In genomic region chr2:115950645-115951044, GRCm38 (mm10) we compare ENCODE assay signal across 33 mouse cellular contexts.
DNase-seq lines count a peak whose midpoint lies in the region; ATAC-seq and TF ChIP-seq lines count a peak whose summit lies in the region.
"Had no signal": no experiment of that assay in that cellular context is flagged by ENCODE, and none has a peak within 500 bp of the region (broad histone marks: within the 10 kb centered on the region; RNA-seq: fewer than 3 reads in every experiment).

No protein-coding gene starts in this region.

- peak; percentile 67 for DNase-seq in lung, embryonic 14.5 days
- DNase-seq in lung, postnatal 36 days = no peak
- DNase-seq in retina, postnatal 1 day = peak; percentile 3
- DNase-seq in retina, embryonic 14.5 days (ENCODE audit: low spot score) = no peak
- no peak for DNase-seq in adrenal gland, adult 8-10 months
- no peak for DNase-seq in embryo, embryonic 11 days
- DNase-seq: adrenal gland, postnatal 25 days; cerebellum, adult 2 months; cerebellum, postnatal 14 days; heart, postnatal 14 days; kidney, adult 8-10 months; kidney, postnatal 10 days; layer of hippocampus, adult 9-11 months; liver, embryonic 13.5 days; lung, adult 18-20 months; right cerebral cortex, postnatal 25 days; thymus, adult 18-20 months; thymus, postnatal 25 days had no signal

- H3K36me3 ChIP-seq in forebrain, embryonic 13.5 days (ENCODE audit: poor library complexity, severe bottlenecking) = peaks cover 26% of the 10 kb centered on the region
- H3K36me3 ChIP-seq in forebrain, embryonic 12.5 days (replicated peaks) = peaks cover 8% of the 10 kb centered on the region; the same call in 1 of the 2 replicates
- H3K36me3 ChIP-seq in lung, embryonic 14.5 days (ENCODE audit: insufficient read depth) = no peaks in the 10 kb centered on the region
- H3K36me3 ChIP-seq: embryonic facial prominence, embryonic 15.5 days; G1E; hindbrain, embryonic 12.5 days; limb, embryonic 15.5 days; liver, embryonic 13.5 days; stomach, embryonic 15.5 days had no signal

- no peak overlapping the region for H3K4me3 ChIP-seq in forebrain, embryonic 13.5 days
- no peak overlapping the region for H3K4me3 ChIP-seq in forebrain, embryonic 12.5 days (replicated peaks)
- no peak overlapping the region for H3K4me3 ChIP-seq in lung, embryonic 14.5 days (ENCODE audit: low read depth, low read length)
- H3K4me3 ChIP-seq: embryonic facial prominence, embryonic 10.5 days; embryonic facial prominence, embryonic 15.5 days; forebrain, embryonic 15.5 days; hindbrain, embryonic 12.5 days; limb, embryonic 10.5 days; limb, embryonic 15.5 days; liver, embryonic 13.5 days; midbrain, embryonic 10.5 days; myocyte; neural tube, embryonic 12.5 days; stomach, embryonic 15.5 days had no signal

- no peaks in the 10 kb centered on the region for H3K9me3 ChIP-seq in forebrain, embryonic 13.5 days (replicated peaks)
- no peaks in the 10 kb centered on the region for H3K9me3 ChIP-seq in forebrain, embryonic 12.5 days
- H3K9me3 ChIP-seq in lung, embryonic 14.5 days (ENCODE audit: low read depth, low read length) = no peaks in the 10 kb centered on the region
- H3K9me3 ChIP-seq: embryonic facial prominence, embryonic 10.5 days; embryonic facial prominence, embryonic 15.5 days; forebrain, embryonic 15.5 days; hindbrain, embryonic 12.5 days; limb, embryonic 10.5 days; limb, embryonic 15.5 days; liver, embryonic 13.5 days; midbrain, embryonic 10.5 days; neural tube, embryonic 12.5 days; stomach, embryonic 15.5 days had no signal

- H3K27me3 ChIP-seq in forebrain, embryonic 13.5 days = no peaks in the 10 kb centered on the region
- H3K27me3 ChIP-seq in forebrain, embryonic 12.5 days = no peaks in the 10 kb centered on the region
- no peaks in the 10 kb centered on the region for H3K27me3 ChIP-seq in lung, embryonic 14.5 days (ENCODE audit: insufficient read depth, low read length)
- H3K27me3 ChIP-seq: embryonic facial prominence, embryonic 15.5 days; forebrain, embryonic 15.5 days; hindbrain, embryonic 12.5 days; limb, embryonic 15.5 days; liver, embryonic 13.5 days; neural tube, embryonic 12.5 days; Patski; stomach, embryonic 15.5 days had no signal

- peak overlapping the region; percentile 40 for H3K27ac ChIP-seq in forebrain, embryonic 13.5 days
- H3K27ac ChIP-seq in forebrain, embryonic 12.5 days = no peak overlapping the region
- H3K27ac ChIP-seq in lung, embryonic 14.5 days (ENCODE audit: low read depth) = no peak overlapping the region
- H3K27ac ChIP-seq: embryonic facial prominence, embryonic 10.5 days; embryonic facial prominence, embryonic 15.5 days; forebrain, embryonic 15.5 days; hindbrain, embryonic 12.5 days; limb, embryonic 10.5 days; limb, embryonic 15.5 days; liver, embryonic 13.5 days; midbrain, embryonic 10.5 days; neural tube, embryonic 12.5 days; stomach, embryonic 15.5 days had no signal

- no peak overlapping the region for H3K9ac ChIP-seq in forebrain, embryonic 13.5 days
- no peak overlapping the region for H3K9ac ChIP-seq in forebrain, embryonic 12.5 days
- H3K9ac ChIP-seq in lung, embryonic 14.5 days = no peak overlapping the region
- H3K9ac ChIP-seq: embryonic facial prominence, embryonic 15.5 days; forebrain, embryonic 15.5 days; hindbrain, embryonic 12.5 days; limb, embryonic 15.5 days; liver, embryonic 13.5 days; neural tube, embryonic 12.5 days; stomach, embryonic 15.5 days had no signal

- no peak for TF ChIP-seq CTCF in lung, embryonic 14.5 days (IDR thresholded peaks at IDR 0.05; ENCODE audit: low read depth)

- ATAC-seq in forebrain, embryonic 13.5 days = no peak
- no peak; the same call in 1 of the 2 replicates for ATAC-seq in forebrain, embryonic 12.5 days (ENCODE audit: low FRiP score)
- ATAC-seq in lung, embryonic 14.5 days (ENCODE audit: insufficient read depth) = peak; percentile 71
- ATAC-seq: forebrain, embryonic 15.5 days; intestine, embryonic 16.5 days; Patski had no signal

- no peak overlapping the region for H3K4me2 ChIP-seq in forebrain, embryonic 13.5 days
- no peak overlapping the region for H3K4me2 ChIP-seq in forebrain, embryonic 12.5 days
- H3K4me2 ChIP-seq in lung, embryonic 14.5 days = no peak overlapping the region
- H3K4me2 ChIP-seq: embryonic facial prominence, embryonic 15.5 days; forebrain, embryonic 15.5 days; hindbrain, embryonic 12.5 days; limb, embryonic 15.5 days; liver, embryonic 13.5 days; neural tube, embryonic 12.5 days; stomach, embryonic 15.5 days had no signal

- 48% methylated on average over 3 of the region's 3 CpGs for WGBS in forebrain, embryonic 13.5 days
- WGBS in forebrain, embryonic 12.5 days = 54% methylated on average over 3 of the region's 3 CpGs
- WGBS in lung, embryonic 14.5 days = 42% methylated on average over 3 of the region's 3 CpGs

- H3K4me1 ChIP-seq in forebrain, embryonic 13.5 days = peaks cover 24% of the 10 kb centered on the region
- H3K4me1 ChIP-seq in forebrain, embryonic 12.5 days = peaks cover 4% of the 10 kb centered on the region; the same call in 1 of the 2 replicates
- H3K4me1 ChIP-seq in lung, embryonic 14.5 days (ENCODE audit: insufficient read depth) = no peaks in the 10 kb centered on the region
- H3K4me1 ChIP-seq: limb, embryonic 15.5 days; liver, embryonic 13.5 days; midbrain, embryonic 10.5 days; stomach, embryonic 15.5 days had no signal

Comparison
In these comparisons a context has a peak if more than half of its experiments do, and no peak if none do; other contexts are left out.
1. DNase-seq: peak in lung, embryonic 14.5 days (single experiment) and retina, postnatal 1 day (single experiment); none in lung, postnatal 36 days (single experiment), retina, embryonic 14.5 days (single experiment), adrenal gland, adult 8-10 months (single experiment) and embryo, embryonic 11 days (single experiment).